Mouse (Mus musculus) kidney, postnatal 14 days (tissue): ENCODE data around the gene Olfr1206.

Experiments used
- DNase-seq: peaks from one replicate; pipeline ENCODE4 v3.0.0; 2022; ENCODE audit warnings: mixed read lengths

Gene Olfr1206

DNA sequence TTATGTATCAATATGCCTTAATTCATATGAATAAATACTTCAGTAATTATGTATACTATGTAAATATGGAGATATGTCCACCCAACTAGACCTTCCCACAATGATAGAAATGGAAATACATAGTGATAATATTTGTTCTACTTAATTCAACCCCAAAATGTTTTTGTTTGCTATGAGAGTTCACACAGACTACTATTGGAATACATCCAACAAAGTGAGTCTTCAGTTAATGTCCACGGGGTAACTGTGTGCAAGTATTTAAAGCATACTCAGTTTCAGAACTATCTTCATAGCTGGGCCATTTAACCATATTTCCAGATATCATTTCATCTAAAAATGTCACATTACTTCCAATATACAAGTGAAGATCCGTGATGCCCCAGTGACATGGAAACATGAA lies at the start of gene Olfr1206:
Olfr1206 (plus strand) TSS at position 301 of the 400 bp plus-strand sequence.
- DNase-seq, result no peak

- no peak for DNase-seq
Observed at GRCm38 (mm10) chr2:88814196-88814595, 48.8 kb upstream of the Olfr1206 start, which contains the start of gene Olfr1202. Gene Olfr1202 (plus strand): TSS chr2:88814496.

DNA sequence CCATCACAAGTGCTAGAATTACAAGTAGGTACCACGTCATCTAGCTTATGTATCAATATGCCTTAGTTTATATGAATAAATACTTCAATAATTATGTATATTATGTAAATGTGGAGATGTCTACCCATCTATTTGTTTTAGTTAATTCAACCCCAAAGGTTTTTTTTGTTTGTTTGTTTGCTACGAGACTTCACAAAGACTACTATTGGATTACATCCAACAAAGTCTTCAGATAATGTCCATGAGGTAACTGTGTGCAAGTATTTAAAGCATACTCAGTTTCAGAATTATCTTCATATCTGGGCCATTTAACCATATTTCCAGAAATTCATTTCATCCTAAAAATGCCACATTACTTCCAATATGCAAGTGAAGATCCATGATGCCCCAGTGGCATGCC lies 33.6 kb upstream of the Olfr1206 start, which contains the start of gene Olfr1205:
Olfr1205 (plus strand) TSS at position 301 of the 400 bp plus-strand sequence.
- no peak for DNase-seq

- no peak for DNase-seq
Observed at GRCm38 (mm10) chr2:88838477-88838876, 24.6 kb upstream of the Olfr1206 start.

- no peak for DNase-seq
Observed at GRCm38 (mm10) chr2:88848992-88849391, 14.0 kb upstream of the Olfr1206 start, which contains the start of gene Olfr1204. Gene Olfr1204 (plus strand): TSS chr2:88849292.

DNA sequence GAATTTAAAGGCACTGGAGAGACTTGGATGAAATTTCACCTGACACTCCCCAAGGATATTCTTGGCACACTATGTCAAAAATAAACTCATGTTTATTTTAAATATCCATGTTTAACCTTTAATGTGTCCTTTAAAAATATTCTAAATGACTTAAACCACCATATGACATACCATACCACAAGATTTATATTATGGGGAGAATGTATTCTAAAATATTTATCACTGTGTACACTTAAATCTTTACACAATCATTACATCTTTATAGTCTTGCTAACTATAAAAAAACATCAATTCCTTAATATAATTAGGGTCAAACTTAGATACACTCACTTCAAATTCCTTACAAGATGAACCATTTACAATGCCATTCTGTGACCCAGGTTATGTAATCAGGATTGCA lies 39.2 kb downstream of the Olfr1206 start, which contains the start of gene Olfr1208:
Olfr1208 (minus strand) TSS at position 101 of the 400 bp plus-strand sequence.
- DNase-seq, result no peak

- DNase-seq, result no peak
Observed at GRCm38 (mm10) chr2:88915057-88915456, 52.0 kb downstream of the Olfr1206 start, which contains the start of gene Olfr1209. Gene Olfr1209 (minus strand): TSS chr2:88915157.
